Mouse (Mus musculus) kidney, adult 2 months (tissue): ENCODE results near the gene Ctnnbl1. TPM values are rescaled to one million over a fixed set of nuclear protein-coding genes. Genes with fewer than 3 reads are reported as not detected.

Experiments used
- DNase-seq: peaks from one replicate; pipeline ENCODE4 v3.0.0; 2021
- H3K27ac ChIP-seq: fragments of 200-500 bp; 2 replicates; pipeline ENCODE4 v1.5.1; 2012; ENCODE audit warnings: low read depth, low read length, control low read depth, inconsistent platforms; ENCODE audit not compliant: insufficient read depth
- H3K27me3 ChIP-seq: fragments of 200-500 bp; replicated peaks from 2 replicates; pipeline ENCODE4 v1.6.1; 2012; ENCODE audit warnings: mild to moderate bottlenecking, moderate library complexity, low read length, inconsistent platforms; ENCODE audit not compliant: control insufficient read depth, insufficient read depth
- H3K36me3 ChIP-seq: fragments of 200-500 bp; 2 replicates; pipeline ENCODE4 v1.6.1; 2012; ENCODE audit warnings: mild to moderate bottlenecking, moderate library complexity, low read length, inconsistent platforms; ENCODE audit not compliant: control insufficient read depth, insufficient read depth
- H3K4me1 ChIP-seq: fragments of 200-500 bp; 2 replicates; pipeline ENCODE4 v1.6.1; 2011; ENCODE audit warnings: low read length; ENCODE audit not compliant: control insufficient read depth, insufficient read depth
- H3K4me3 ChIP-seq: fragments of 200-500 bp; 2 replicates; pipeline ENCODE4 v1.5.1; 2011; ENCODE audit warnings: mild to moderate bottlenecking, low read depth, low read length, control low read depth; ENCODE audit not compliant: insufficient read depth
- CTCF ChIP-seq: fragments of 200-500 bp; conservative IDR thresholded peaks from 2 replicates; pipeline ENCODE4 v1.5.1; 2011; ENCODE audit warnings: low read depth, mild to moderate bottlenecking, control low read depth, low read length, moderate library complexity, mixed read lengths; ENCODE audit not compliant: insufficient read depth, insufficient read length
- POLR2A ChIP-seq: fragments of 200-500 bp; IDR thresholded peaks from one replicate; pipeline ENCODE4 v1.6.1; 2011; ENCODE audit warnings: low read depth, low read length, control low read depth
- WGBS: fragments of 180-500 bp; shearing (Covaris S2); methylation state at CpG from one replicate; pipeline ENCODE4 v1.1.7; 2018; 5-methylcytosine and 5-hydroxymethylcytosine counted together
- polyA plus RNA-seq: library from polyadenylated mRNA; depleted of rRNA; stranded (reverse); fragments of >200 nt; gene quantifications from 2 replicates; pipeline ENCODE4 v1.2.3, GENCODE M21; 2012

The Ctnnbl1 gene
- polyA plus RNA-seq, 1 experiment: 16.7 TPM

GRCm38 (mm10) chr2:157841121-157841520 is 103.9 kb downstream of the Ctnnbl1 start:
- H3K4me3 ChIP-seq: no peak overlapping the region
- TF ChIP-seq CTCF: no peak
- TF ChIP-seq POLR2A: no peak
- 52% methylated on average over 6 of the region's 6 CpGs for WGBS
- H3K4me1 ChIP-seq: no peaks in the 10 kb centered on the region
- DNase-seq: no peak
- no peak overlapping the region for H3K27ac ChIP-seq
- peaks cover 3% of the 10 kb centered on the region for H3K36me3 ChIP-seq
- H3K27me3 ChIP-seq: no peaks in the 10 kb centered on the region

GRCm38 (mm10) chr2:157844746-157845145 is 107.5 kb downstream of the Ctnnbl1 start:
- no peaks in the 10 kb centered on the region for H3K36me3 ChIP-seq
- DNase-seq: no peak
- TF ChIP-seq POLR2A (no peak), CTCF (no peak)
- WGBS: 94% methylated on average over 2 of the region's 2 CpGs
- no peaks in the 10 kb centered on the region for H3K27me3 ChIP-seq
- H3K4me3 ChIP-seq: no peak overlapping the region
- no peak overlapping the region for H3K27ac ChIP-seq
- no peaks in the 10 kb centered on the region for H3K4me1 ChIP-seq

GRCm38 (mm10) chr2:157845831-157846230 is 108.6 kb downstream of the Ctnnbl1 start:
- Histone ChIP-seq H3K4me3 (no peak overlapping the region), H3K27ac (no peak overlapping the region), H3K36me3 (no peaks in the 10 kb centered on the region), H3K27me3 (no peaks in the 10 kb centered on the region), H3K4me1 (0 out of 2 replicates have a peak, but pooled peaks cover 4% of the 10 kb centered on the region)
- no peak for DNase-seq
- WGBS: 92% methylated on average over 5 of the region's 5 CpGs
- TF ChIP-seq POLR2A (no peak), CTCF (no peak)

GRCm38 (mm10) chr2:157853135-157853534 is 115.9 kb downstream of the Ctnnbl1 start:
- H3K4me3 ChIP-seq: no peak overlapping the region
- DNase-seq: no peak
- WGBS: 81% methylated on average over 3 of the region's 3 CpGs

GRCm38 (mm10) chr2:157855814-157856213 is 118.6 kb downstream of the Ctnnbl1 start:
- H3K36me3 ChIP-seq: no peaks in the 10 kb centered on the region
- H3K27ac ChIP-seq: no peak overlapping the region
- H3K27me3 ChIP-seq: no peaks in the 10 kb centered on the region
- no peaks in the 10 kb centered on the region for H3K4me1 ChIP-seq
- 88% methylated on average over 6 of the region's 6 CpGs for WGBS
- DNase-seq: no peak
- H3K4me3 ChIP-seq: no peak overlapping the region
- TF ChIP-seq CTCF (no peak), POLR2A (no peak)

More at GRCm38 (mm10) chr2:157853135-157853534, 115.9 kb downstream of the Ctnnbl1 start:
- TF ChIP-seq POLR2A (no peak), CTCF (no peak)
- Histone ChIP-seq H3K27me3 (no peaks in the 10 kb centered on the region), H3K36me3 (no peaks in the 10 kb centered on the region), H3K4me1 (0 out of 2 replicates have a peak, but pooled peaks cover 4% of the 10 kb centered on the region), H3K27ac (no peak overlapping the region)

- Histone ChIP-seq H3K27me3 (no peaks in the 10 kb centered on the region), H3K4me3 (no peak overlapping the region), H3K36me3 (no peaks in the 10 kb centered on the region), H3K27ac (no peak overlapping the region), H3K4me1 (no peaks in the 10 kb centered on the region)
- TF ChIP-seq POLR2A (no peak), CTCF (no peak)
- no peak for DNase-seq
- 72% methylated on average over 3 of the region's 3 CpGs for WGBS
Observed at GRCm38 (mm10) chr2:157857496-157857895, 120.3 kb downstream of the Ctnnbl1 start.

GRCm38 (mm10) chr2:157858317-157858716 is 121.1 kb downstream of the Ctnnbl1 start:
- Histone ChIP-seq H3K4me3 (no peak overlapping the region), H3K27ac (no peak overlapping the region), H3K4me1 (no peaks in the 10 kb centered on the region), H3K36me3 (no peaks in the 10 kb centered on the region), H3K27me3 (no peaks in the 10 kb centered on the region)
- WGBS: 77% methylated on average over 7 of the region's 7 CpGs
- TF ChIP-seq CTCF: no peak
- no peak for DNase-seq
